Comparison of ENCODE assay signal across 24 mouse cellular contexts in genomic region chr4:76218065-76218464, GRCm38 (mm10).
"Had no signal": no experiment of that assay in that cellular context is flagged by ENCODE, and none has a peak within 500 bp of the region (broad histone marks: within the 10 kb centered on the region; RNA-seq: fewer than 3 reads in every experiment).

No protein-coding gene starts in this region.

- H3K4me2 ChIP-seq: limb, embryonic 13.5 days; liver, embryonic 12.5 days; liver, embryonic 15.5 days; lung, embryonic 15.5 days; neural tube, embryonic 13.5 days had no signal

- H3K27ac ChIP-seq: limb, embryonic 10.5 days; limb, embryonic 13.5 days; liver, embryonic 12.5 days; liver, embryonic 15.5 days; lung, embryonic 15.5 days; midbrain, embryonic 10.5 days; neural tube, embryonic 13.5 days; stomach, postnatal 0 days had no signal

- H3K9ac ChIP-seq: limb, embryonic 13.5 days; liver, embryonic 12.5 days; liver, embryonic 15.5 days; lung, embryonic 15.5 days; neural tube, embryonic 13.5 days had no signal

- H3K4me1 ChIP-seq: limb, embryonic 10.5 days; limb, embryonic 13.5 days; liver, embryonic 12.5 days; liver, embryonic 15.5 days; lung, embryonic 15.5 days; megakaryocyte, embryonic 14.5 days; midbrain, embryonic 10.5 days had no signal

- ATAC-seq: liver, embryonic 12.5 days had no signal

- DNase-seq: kidney, adult 18-20 months; kidney, adult 9 months; kidney, postnatal 14 days; kidney, postnatal 4 days; liver; lung, adult 18-20 months; lung, postnatal 10 days; lung, postnatal 36 days; right cerebral cortex, adult 18-20 months; right cerebral cortex, postnatal 14 days; right cerebral cortex, postnatal 4 days; thymus, adult 2 months; thymus, postnatal 14 days; thymus, postnatal 4 days had no signal

- H3K36me3 ChIP-seq: limb, embryonic 10.5 days; limb, embryonic 13.5 days; liver, embryonic 12.5 days; liver, embryonic 15.5 days; lung, embryonic 15.5 days; midbrain, embryonic 10.5 days; neural tube, embryonic 13.5 days had no signal

- H3K27me3 ChIP-seq: limb, embryonic 13.5 days; liver, embryonic 12.5 days; liver, embryonic 15.5 days; lung, embryonic 15.5 days; megakaryocyte, embryonic 14.5 days; neural tube, embryonic 13.5 days had no signal

- H3K9me3 ChIP-seq: limb, embryonic 10.5 days; limb, embryonic 13.5 days; liver, embryonic 12.5 days; liver, embryonic 15.5 days; lung, embryonic 15.5 days; megakaryocyte, embryonic 14.5 days; midbrain, embryonic 10.5 days; neural tube, embryonic 13.5 days had no signal

- H3K4me3 ChIP-seq: limb, embryonic 10.5 days; limb, embryonic 13.5 days; liver, embryonic 12.5 days; liver, embryonic 15.5 days; lung, embryonic 15.5 days; megakaryocyte, embryonic 14.5 days; midbrain, embryonic 10.5 days; myocyte; neural tube, embryonic 13.5 days had no signal
